Mouse (Mus musculus) liver, embryonic 11.5 days (tissue): Measurements from ENCODE around the gene Eefsec. TPM values are rescaled to one million over a fixed set of nuclear protein-coding genes. Genes with fewer than 3 reads are reported as not detected.

Source experiments
- ATAC-seq: fragments of 200-750 bp; cut with Nextera tagmentation; replicated peaks from 2 replicates; pipeline ENCODE4 v1.8.0; 2017; ENCODE audit warnings: moderate number of reproducible peaks, mild to moderate bottlenecking, moderate TSS enrichment, moderate library complexity; ENCODE audit not compliant: low FRiP score
- DNase-seq: peaks from one replicate; pipeline ENCODE4 v3.0.0-alpha.2; 2017; ENCODE audit warnings: low spot score
- H3K27ac ChIP-seq: fragments of 300-500 bp; sonication (generic); 2 replicates; pipeline ENCODE4 v1.5.1; 2014; ENCODE audit warnings: mild to moderate bottlenecking, low read depth, low read length, control low read depth
- H3K27me3 ChIP-seq: fragments of 300-500 bp; sonication (generic); replicated peaks from 2 replicates; pipeline ENCODE4 v1.6.1; 2014; ENCODE audit warnings: low read length, mixed read lengths; ENCODE audit not compliant: control insufficient read depth, insufficient read depth
- H3K36me3 ChIP-seq: fragments of 300-500 bp; sonication (generic); 2 replicates; pipeline ENCODE4 v1.6.1; 2014; ENCODE audit warnings: mild to moderate bottlenecking, low read length, moderate library complexity, mixed read lengths; ENCODE audit not compliant: control insufficient read depth, insufficient read depth
- H3K4me1 ChIP-seq: fragments of 300-500 bp; sonication (generic); replicated peaks from 2 replicates; pipeline ENCODE4 v1.6.1; 2014; ENCODE audit warnings: low read length, mixed read lengths; ENCODE audit not compliant: control insufficient read depth, insufficient read depth
- H3K4me2 ChIP-seq: fragments of 300-500 bp; sonication (generic); 2 replicates; pipeline ENCODE4 v1.6.1; 2014; ENCODE audit warnings: mild to moderate bottlenecking, control low read depth, moderate library complexity
- H3K4me3 ChIP-seq: fragments of 300-500 bp; sonication (generic); 2 replicates; pipeline ENCODE4 v1.5.1; 2014; ENCODE audit warnings: low read depth, low read length, control low read depth
- H3K9ac ChIP-seq: fragments of 300-500 bp; sonication (generic); 2 replicates; pipeline ENCODE4 v1.6.1; 2014; ENCODE audit warnings: low read depth, low read length, control low read depth
- H3K9me3 ChIP-seq: fragments of 300-500 bp; sonication (generic); 2 replicates; pipeline ENCODE4 v1.6.1; 2016; ENCODE audit warnings: low read length, inconsistent platforms, mixed read lengths; ENCODE audit not compliant: control insufficient read depth
- WGBS: fragments of 180-500 bp; shearing (Covaris S2); extraction: QIAGEN DNeasy Blood & Tissue Kit; methylation state at CpG from one replicate; pipeline ENCODE4 v1.1.7; 2014; 5-methylcytosine and 5-hydroxymethylcytosine counted together
- polyA plus RNA-seq: library from polyadenylated mRNA; unstranded; fragments of >200 nt; fragmentation: Nextera tagmentation; extraction: Ambion mirVana; gene quantifications from 2 replicates; pipeline ENCODE4 v1.2.1, GENCODE M21; 2014

Gene Eefsec
- polyA plus RNA-seq, 1 experiment from 2014 or later: 46.7 TPM

GRCm38 (mm10) chr6:88216199-88216598 lies 230.1 kb downstream of the Eefsec start:
- Histone ChIP-seq H3K4me1 (peaks cover 2% of the 10 kb centered on the region; the same call in 1 of the 2 replicates), H3K4me3 (no peak overlapping the region), H3K36me3 (no peaks in the 10 kb centered on the region), H3K27me3 (peaks cover 3% of the 10 kb centered on the region; the same call in 1 of the 2 replicates), H3K27ac (no peak overlapping the region), H3K4me2 (no peak overlapping the region), H3K9me3 (peaks cover 3% of the 10 kb centered on the region; the same call in 1 of the 2 replicates), H3K9ac (no peak overlapping the region)
- no peak for ATAC-seq
- WGBS: 81% methylated on average over 4 of the region's 4 CpGs
- DNase-seq: no peak

- H3K4me3 ChIP-seq: no peak overlapping the region
- H3K4me2 ChIP-seq: no peak overlapping the region
- peaks cover 3% of the 10 kb centered on the region; the same call in 1 of the 2 replicates for H3K27me3 ChIP-seq
- H3K27ac ChIP-seq: no peak overlapping the region
- peaks cover 2% of the 10 kb centered on the region; the same call in 1 of the 2 replicates for H3K4me1 ChIP-seq
- DNase-seq (no peak), ATAC-seq (no peak)
- no peaks in the 10 kb centered on the region for H3K36me3 ChIP-seq
- H3K9ac ChIP-seq: no peak overlapping the region
- 65% methylated on average over 6 of the region's 6 CpGs for WGBS
- peaks cover 3% of the 10 kb centered on the region; the same call in 1 of the 2 replicates for H3K9me3 ChIP-seq
These were observed 230.5 kb downstream of the Eefsec start for GRCm38 (mm10) chr6:88215797-88216196.

DNA sequence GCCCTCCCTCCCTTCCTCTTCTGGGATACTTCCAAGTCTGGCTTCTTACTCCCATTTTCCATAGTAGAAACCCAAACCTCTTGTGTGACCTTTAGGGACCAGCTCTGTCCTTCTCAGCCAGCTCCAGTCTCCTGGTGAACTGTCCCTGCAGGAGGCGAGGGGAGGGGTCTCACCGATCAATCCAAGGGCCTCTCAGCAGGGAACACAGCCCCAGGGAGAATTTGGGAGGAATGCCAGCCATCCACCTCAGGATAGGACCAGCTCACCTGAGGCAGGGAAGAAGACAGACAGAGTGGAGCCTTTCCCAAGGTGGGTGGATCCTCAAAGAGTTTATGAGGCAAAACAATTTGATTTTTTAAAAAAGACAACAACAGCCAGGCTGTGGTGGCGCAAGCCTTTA lies 236.2 kb downstream of the Eefsec start:
- DNase-seq (no peak), ATAC-seq (no peak)
- Histone ChIP-seq H3K36me3 (no peaks in the 10 kb centered on the region), H3K4me3 (no peak overlapping the region), H3K9ac (no peak overlapping the region), H3K27ac (no peak overlapping the region), H3K4me2 (no peak overlapping the region), H3K4me1 (peaks cover 12% of the 10 kb centered on the region), H3K27me3 (peaks cover 13% of the 10 kb centered on the region), H3K9me3 (no peaks in the 10 kb centered on the region)
- WGBS: 63% methylated on average over 3 of the region's 3 CpGs

- WGBS: 79% methylated on average over 5 of the region's 5 CpGs
- no peak overlapping the region for H3K27ac ChIP-seq
- H3K4me3 ChIP-seq: no peak overlapping the region
- no peak overlapping the region for H3K9ac ChIP-seq
- peaks cover 12% of the 10 kb centered on the region for H3K4me1 ChIP-seq
- no peak overlapping the region for H3K4me2 ChIP-seq
- peaks cover 20% of the 10 kb centered on the region for H3K27me3 ChIP-seq
- no peak for DNase-seq
- ATAC-seq: no peak
- no peaks in the 10 kb centered on the region for H3K36me3 ChIP-seq
- H3K9me3 ChIP-seq: no peaks in the 10 kb centered on the region
These were observed 236.9 kb downstream of the Eefsec start for GRCm38 (mm10) chr6:88209453-88209852.

GRCm38 (mm10) chr6:88208321-88208720 lies 238.0 kb downstream of the Eefsec start:
- no peak for DNase-seq
- Histone ChIP-seq H3K4me3 (no peak overlapping the region), H3K27me3 (peaks cover 30% of the 10 kb centered on the region), H3K4me2 (no peak overlapping the region), H3K9ac (no peak overlapping the region), H3K27ac (no peak overlapping the region), H3K36me3 (no peaks in the 10 kb centered on the region), H3K9me3 (no peaks in the 10 kb centered on the region), H3K4me1 (peaks cover 20% of the 10 kb centered on the region)
- no peak for ATAC-seq
- WGBS: 79% methylated on average over 3 of the region's 3 CpGs

GRCm38 (mm10) chr6:88207403-88208033 lies 238.8 kb downstream of the Eefsec start:
- no peak overlapping the region for H3K27ac ChIP-seq
- WGBS: 78% methylated on average over 10 of the region's 10 CpGs
- no peaks in the 10 kb centered on the region for H3K9me3 ChIP-seq
- H3K4me3 ChIP-seq: no peak overlapping the region
- H3K27me3 ChIP-seq: peaks cover 36% of the 10 kb centered on the region
- ATAC-seq (no peak), DNase-seq (no peak)
- H3K4me2 ChIP-seq: no peak overlapping the region
- H3K9ac ChIP-seq: no peak overlapping the region
- peaks cover 24% of the 10 kb centered on the region for H3K4me1 ChIP-seq
- no peaks in the 10 kb centered on the region for H3K36me3 ChIP-seq

Other genes with a start within 250 kb of the Eefsec start
- gene Dnajb8, start 224.3 kb downstream of the Eefsec start, polyA plus RNA-seq: not detected in 2 replicates
- gene Ruvbl1, start 18.9 kb upstream of the Eefsec start, polyA plus RNA-seq: 212 and 235 TPM in 2 replicates
- 214 and 233 TPM in 2 replicates for gene Sec61a1, start 72.4 kb upstream of the Eefsec start, polyA plus RNA-seq
- 0.12 and 0.52 TPM in 2 replicates for gene Kbtbd12, start 191.4 kb upstream of the Eefsec start, polyA plus RNA-seq